Mouse (Mus musculus): Measurements from ENCODE around the gene Trim66. TPM values are rescaled to one million over a fixed set of nuclear protein-coding genes. Genes with fewer than 3 reads are reported as not detected.

Gene Trim66
- polyA plus RNA-seq, 1 experiment from 2014 or later, result 0.08 TPM

GRCm38 (mm10) chr7:109424422-109425159, 83.3 kb downstream of the Trim66 start:
- 70% methylated on average over 3 of the region's 3 CpGs for WGBS
- Histone ChIP-seq H3K4me1 (replicated peaks) (no peaks in the 10 kb centered on the region), H3K36me3 (no peaks in the 10 kb centered on the region), H3K27ac (no peak overlapping the region), H3K27me3 (ENCODE audit: insufficient read depth, poor library complexity, severe bottlenecking) (no peaks in the 10 kb centered on the region), H3K4me3 (no peak overlapping the region), H3K9me3 (no peaks in the 10 kb centered on the region)
- no peak for DNase-seq (ENCODE audit: low spot score)

DNA sequence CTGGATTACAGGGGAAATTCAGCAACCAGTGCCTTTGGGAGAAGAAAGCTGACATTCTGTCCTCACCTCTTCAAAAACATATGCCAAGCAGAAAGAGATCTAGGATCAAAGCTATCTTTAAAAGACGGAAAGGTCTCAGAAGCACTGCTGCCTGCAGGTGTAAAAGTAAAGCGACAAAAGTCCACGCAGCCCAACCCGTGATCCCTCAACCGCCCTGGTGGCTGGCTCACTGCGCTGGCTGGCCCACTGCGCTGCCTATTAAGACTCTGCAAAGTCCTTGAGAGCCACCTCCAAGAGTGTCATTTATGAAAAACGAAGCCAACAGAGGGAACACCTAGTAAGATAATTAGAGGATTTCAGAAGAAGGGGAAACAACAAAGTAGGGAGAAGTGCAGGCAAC, 85.1 kb downstream of the Trim66 start:
- no peak overlapping the region for H3K4me3 ChIP-seq
- no peak overlapping the region for H3K27ac ChIP-seq
- no peaks in the 10 kb centered on the region for H3K36me3 ChIP-seq
- no peak for DNase-seq (ENCODE audit: low spot score)
- no peaks in the 10 kb centered on the region for H3K9me3 ChIP-seq
- WGBS, result 81% methylated on average over 8 of the region's 8 CpGs
- H3K27me3 ChIP-seq (ENCODE audit: insufficient read depth, poor library complexity, severe bottlenecking), result no peaks in the 10 kb centered on the region
- no peaks in the 10 kb centered on the region for H3K4me1 ChIP-seq (replicated peaks)

- H3K27me3 ChIP-seq (ENCODE audit: insufficient read depth, poor library complexity, severe bottlenecking), result no peaks in the 10 kb centered on the region
- no peak overlapping the region for H3K4me3 ChIP-seq
- H3K36me3 ChIP-seq, result no peaks in the 10 kb centered on the region
- peak; percentile 22 for DNase-seq (ENCODE audit: low spot score)
- H3K4me1 ChIP-seq (replicated peaks), result peaks cover 6% of the 10 kb centered on the region; the same call in 1 of the 2 replicates
- WGBS, result 57% methylated on average over 7 of the region's 7 CpGs
- H3K9me3 ChIP-seq, result no peaks in the 10 kb centered on the region
- H3K27ac ChIP-seq, result no peak overlapping the region
Measured at GRCm38 (mm10) chr7:109405491-109405890, 102.4 kb downstream of the Trim66 start.

DNA sequence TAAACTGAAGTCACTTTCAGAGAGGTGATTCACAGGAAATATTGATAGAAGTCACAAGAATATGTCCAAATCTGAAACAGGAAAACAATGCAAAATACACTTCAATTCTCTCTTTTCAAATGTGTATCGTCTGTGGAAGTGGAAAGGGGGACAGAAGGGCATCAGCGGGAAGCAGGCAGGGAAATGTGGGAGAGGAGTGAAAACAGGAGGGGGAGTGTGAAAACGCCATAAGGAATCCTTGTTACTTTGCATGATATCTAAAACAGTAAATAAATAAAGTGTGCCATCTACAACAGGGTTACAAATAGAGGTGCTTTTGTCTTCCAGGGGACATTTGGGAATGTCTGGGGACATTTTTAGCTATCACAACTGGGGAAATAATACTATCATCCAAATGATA, 108.6 kb downstream of the Trim66 start:
- no peak for DNase-seq (ENCODE audit: low spot score)
- Histone ChIP-seq H3K27ac (no peak overlapping the region), H3K9me3 (no peaks in the 10 kb centered on the region), H3K36me3 (no peaks in the 10 kb centered on the region), H3K4me1 (replicated peaks) (no peaks in the 10 kb centered on the region), H3K27me3 (ENCODE audit: insufficient read depth, poor library complexity, severe bottlenecking) (no peaks in the 10 kb centered on the region), H3K4me3 (no peak overlapping the region)
- WGBS, result 70% methylated on average over 3 of the region's 3 CpGs

Other genes with a start within 250 kb of the Trim66 start
- gene Stk33, start 69.1 kb downstream of the Trim66 start, polyA plus RNA-seq (2016; fragmentation: Nextera tagmentation; extraction: Ambion mirVana), result 6.7 and 14.7 TPM in 2 replicates
- gene Rpl27a, start 11.0 kb upstream of the Trim66 start, polyA plus RNA-seq (2016; fragmentation: Nextera tagmentation; extraction: Ambion mirVana), result 101 and 126 TPM in 2 replicates
- 43.2 and 44.3 TPM in 2 replicates for gene St5, start 195.5 kb upstream of the Trim66 start, polyA plus RNA-seq (2016; fragmentation: Nextera tagmentation; extraction: Ambion mirVana)
- gene Akip1, start 195.6 kb upstream of the Trim66 start, polyA plus RNA-seq (2016; fragmentation: Nextera tagmentation; extraction: Ambion mirVana), result 24.5 and 27.2 TPM in 2 replicates
- gene BC051019, start 215.7 kb upstream of the Trim66 start, polyA plus RNA-seq (2016; fragmentation: Nextera tagmentation; extraction: Ambion mirVana), result 0.16 and 0.73 TPM in 2 replicates
- gene Ascl3, start 223.6 kb upstream of the Trim66 start, polyA plus RNA-seq (2016; fragmentation: Nextera tagmentation; extraction: Ambion mirVana), result 0.24 and 0.25 TPM in 2 replicates
- gene Tmem9b, start 244.7 kb upstream of the Trim66 start, polyA plus RNA-seq (2016; fragmentation: Nextera tagmentation; extraction: Ambion mirVana), result 40.5 and 53.2 TPM in 2 replicates